Mouse (Mus musculus) liver, embryonic 14.5 days (tissue): Measurements from ENCODE around the gene Nufip1.

Source experiments
- CTCF ChIP-seq: IDR thresholded peaks from 2 replicates; pipeline ENCODE4 v1.5.1; 2016; ENCODE audit warnings: antibody characterized with exemption, low read depth, control low read depth
- EP300 ChIP-seq: IDR thresholded peaks from 2 replicates; pipeline ENCODE4 v1.6.1; 2016; ENCODE audit warnings: antibody characterized with exemption, low read depth

DNA sequence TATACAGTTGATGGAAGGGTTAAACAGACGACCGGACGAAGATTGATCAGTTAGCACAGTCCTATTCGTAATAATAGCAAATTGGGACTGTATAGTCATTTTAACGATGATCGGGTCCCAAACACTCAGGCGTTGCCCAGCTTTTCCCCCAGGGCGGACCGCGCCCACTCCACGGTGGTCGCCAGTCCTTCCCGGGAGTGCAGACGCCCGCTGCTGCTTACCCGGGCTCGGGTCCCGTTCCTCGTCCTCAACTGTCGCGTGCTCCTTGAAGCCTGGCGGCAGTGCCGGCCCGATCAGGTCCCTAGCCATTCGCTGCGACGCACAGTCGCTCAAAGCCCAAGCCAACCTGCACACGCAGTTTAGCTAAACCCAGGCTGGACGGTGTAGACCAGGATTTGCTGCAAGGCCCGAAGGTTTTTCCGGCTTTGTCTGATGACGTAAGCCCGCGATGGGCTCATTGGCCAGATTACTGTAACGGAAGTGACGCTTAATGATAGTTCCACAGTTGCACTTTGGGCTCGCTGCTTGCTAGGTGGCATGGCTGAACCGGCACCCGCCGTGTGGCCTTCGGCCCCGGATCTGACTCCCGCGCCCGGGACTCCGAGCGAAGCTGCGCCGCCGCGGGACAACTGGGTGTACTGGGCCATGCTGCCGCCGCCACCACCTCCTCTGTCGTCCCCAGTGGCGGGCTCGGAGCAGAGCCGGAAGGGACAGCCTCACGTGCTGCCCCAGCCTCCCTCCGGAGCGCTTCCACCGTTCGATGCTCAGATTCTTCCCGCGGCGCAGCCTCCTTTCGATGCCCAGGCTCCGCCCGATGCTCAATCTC, at the start of gene Nufip1, which contains the start of gene Gpalpp1:
- TF ChIP-seq CTCF (peak; percentile 31; the same call in 1 of the 2 replicates), EP300 (no peak)
